8 mouse cellular contexts compared by ENCODE assay signal in the genomic region with DNA sequence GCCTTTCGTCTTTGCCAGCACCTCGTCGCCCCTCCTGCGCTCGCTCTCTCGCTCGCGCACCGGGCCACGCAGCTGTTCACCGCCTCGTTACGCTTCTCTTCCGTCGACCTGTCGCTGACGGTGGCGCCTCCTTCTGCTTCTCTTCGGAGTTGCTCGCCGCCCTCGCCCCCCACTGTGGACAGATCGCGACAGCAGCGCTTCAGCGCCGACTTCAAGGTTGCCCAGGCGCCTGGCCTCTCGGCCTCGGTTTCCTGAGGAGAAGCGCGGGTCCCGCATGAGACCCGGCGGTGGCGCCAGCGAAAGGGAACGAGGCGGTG. TPM values are rescaled to one million over a fixed set of nuclear protein-coding genes. Genes with fewer than 3 reads are reported as not detected.
A peak's percentile ranks its signal among the peaks of the same experiment; 100 is the strongest.
DNase-seq lines count a peak whose midpoint lies in the region; ATAC-seq and TF ChIP-seq lines count a peak whose summit lies in the region.

No protein-coding gene starts in this region.

- peak overlapping the region; percentile 65 for H3K4me2 ChIP-seq in forebrain, embryonic 15.5 days (replicated peaks)
- peak overlapping the region; percentile 81 for H3K4me2 ChIP-seq in liver, postnatal 0 days (ENCODE audit: low read depth, low read length)

- H3K4me1 ChIP-seq in heart, embryonic 10.5 days: no peaks in the 10 kb centered on the region
- peaks cover 14% of the 10 kb centered on the region for H3K4me1 ChIP-seq in E14TG2a.4 (replicated peaks; ENCODE audit: low read depth, low read length)
- H3K4me1 ChIP-seq in forebrain, embryonic 15.5 days: peaks cover 16% of the 10 kb centered on the region
- peaks cover 8% of the 10 kb centered on the region for H3K4me1 ChIP-seq in liver, postnatal 0 days (ENCODE audit: insufficient read depth)

- H3K27me3 ChIP-seq in heart, embryonic 10.5 days (ENCODE audit: insufficient read depth, poor library complexity, severe bottlenecking): no peaks in the 10 kb centered on the region
- no peaks in the 10 kb centered on the region for H3K27me3 ChIP-seq in E14TG2a.4 (ENCODE audit: insufficient read depth, low read length)
- H3K27me3 ChIP-seq in forebrain, embryonic 15.5 days: no peaks in the 10 kb centered on the region
- H3K27me3 ChIP-seq in liver, postnatal 0 days (ENCODE audit: insufficient read depth, low read length): no peaks in the 10 kb centered on the region

- H3K4me3 ChIP-seq in heart, embryonic 10.5 days: peak overlapping the region; percentile 82
- H3K4me3 ChIP-seq in E14TG2a.4 (replicated peaks; ENCODE audit: low read length): peak overlapping the region; percentile 94
- peak overlapping the region; percentile 80 for H3K4me3 ChIP-seq in forebrain, embryonic 15.5 days
- H3K4me3 ChIP-seq in liver, postnatal 0 days (ENCODE audit: low read depth, low read length): peak overlapping the region; percentile 86

- intact Hi-C loops in left cerebral cortex, postnatal 36 days (cut with DNase I): loop anchor here (2.0 to 10.0 kb wide), 2 partner anchors 50 to 834 kb away; no protein-coding TSS in a partner anchor

- WGBS in heart, embryonic 10.5 days: under 1% methylated on average over 39 of the region's 39 CpGs
- under 1% methylated on average over 39 of the region's 39 CpGs for WGBS in forebrain, embryonic 15.5 days
- WGBS in liver, postnatal 0 days (ENCODE audit: insufficient replicate concordance): under 1% methylated on average over 39 of the region's 39 CpGs

- TF ChIP-seq EP300 in liver, postnatal 0 days (IDR thresholded peaks at IDR 0.05; ENCODE audit: low read depth): no peak

- peak overlapping the region; percentile 92 for H3K9ac ChIP-seq in forebrain, embryonic 15.5 days (replicated peaks)
- peak overlapping the region; percentile 96 for H3K9ac ChIP-seq in liver, postnatal 0 days (replicated peaks)

- DNase-seq in heart, embryonic 10.5 days (ENCODE audit: low spot score): no peak
- DNase-seq in heart, adult 9 months (ENCODE audit: low spot score in 2 of 2): no peak
- DNase-seq in liver, postnatal 0 days: no peak
- no peak for DNase-seq in gastrocnemius, postnatal 25 days
- DNase-seq in adrenal gland, postnatal 14 days: no peak
- no peak for DNase-seq in left cerebral cortex, postnatal 36 days (ENCODE audit: low spot score in 2 of 2)

- peak; percentile 80 for ATAC-seq in forebrain, embryonic 15.5 days (replicated peaks)
- ATAC-seq in liver, postnatal 0 days: peak; percentile 47

- H3K27ac ChIP-seq in heart, embryonic 10.5 days: peak overlapping the region; percentile 95
- peak overlapping the region; percentile 99 for H3K27ac ChIP-seq in forebrain, embryonic 15.5 days (replicated peaks)
- peak overlapping the region; percentile 99 for H3K27ac ChIP-seq in liver, postnatal 0 days (ENCODE audit: low read depth)

- no peak for TF ChIP-seq CTCF in E14TG2a.4 (conservative IDR thresholded peaks at IDR 0.05; ENCODE audit: low read length)
- TF ChIP-seq CTCF in liver, postnatal 0 days (IDR thresholded peaks at IDR 0.05; ENCODE audit: low read depth): peak; percentile 62

- no peaks in the 10 kb centered on the region for H3K36me3 ChIP-seq in heart, embryonic 10.5 days
- H3K36me3 ChIP-seq in E14TG2a.4 (ENCODE audit: insufficient read depth, low read length): no peaks in the 10 kb centered on the region
- H3K36me3 ChIP-seq in forebrain, embryonic 15.5 days: no peaks in the 10 kb centered on the region
- H3K36me3 ChIP-seq in liver, postnatal 0 days (replicated peaks; ENCODE audit: insufficient read depth, low read length): no peaks in the 10 kb centered on the region

- no peaks in the 10 kb centered on the region for H3K9me3 ChIP-seq in heart, embryonic 10.5 days
- no peaks in the 10 kb centered on the region for H3K9me3 ChIP-seq in E14TG2a.4 (ENCODE audit: low read length)
- H3K9me3 ChIP-seq in forebrain, embryonic 15.5 days: no peaks in the 10 kb centered on the region
- no peaks in the 10 kb centered on the region for H3K9me3 ChIP-seq in liver, postnatal 0 days (ENCODE audit: low read length)

RNA-seq across cellular contexts. Expression of gene Ube3a, which starts 0.3 kb away (rescaled TPM):
- polyA plus RNA-seq in heart, embryonic 10.5 days (2016; fragmentation: Nextera tagmentation; extraction: Ambion mirVana): 111 TPM in 2 replicates
- 190 and 201 TPM in 2 replicates for polyA plus RNA-seq in forebrain, embryonic 15.5 days (2015; fragmentation: Nextera tagmentation; extraction: Ambion mirVana)
- 55.6 and 58.5 TPM in 2 replicates for polyA plus RNA-seq in liver, postnatal 0 days (2015; fragmentation: Nextera tagmentation; extraction: Ambion mirVana)
- 100 to 1,000 TPM in 1 of 2 experiments, 10 to 100 TPM in 1; 92.6 to 101 TPM for total RNA-seq in gastrocnemius, postnatal 25 days (2021)
- total RNA-seq in adrenal gland, postnatal 14 days (2021): 151 and 152 TPM in 2 replicates
- total RNA-seq in left cerebral cortex, postnatal 36 days (2021): 100 to 1,000 TPM; 130 to 131 TPM
